ENCODE assay signal across 28 mouse cellular contexts in the genomic region with DNA sequence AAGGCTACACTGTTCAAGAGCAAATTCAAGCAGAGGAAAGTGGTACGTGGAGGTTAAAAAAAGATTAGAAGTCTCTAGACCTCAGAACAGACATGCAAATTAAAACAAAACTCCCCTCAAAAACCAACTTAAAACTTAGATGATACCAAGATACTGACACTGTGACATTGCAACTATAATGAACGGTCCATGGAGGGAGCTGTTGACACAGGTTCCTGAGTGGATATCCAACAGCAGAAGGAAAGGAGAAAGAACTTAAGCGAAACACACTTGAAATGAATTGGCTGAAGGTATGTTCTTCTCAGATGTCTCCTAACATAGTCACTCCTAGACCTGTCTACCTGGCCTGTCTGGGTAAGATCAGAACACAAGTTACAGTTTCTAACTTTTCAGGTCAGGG.
A peak's percentile ranks its signal among the peaks of the same experiment; 100 is the strongest.
DNase-seq lines count a peak whose midpoint lies in the region; TF ChIP-seq lines count a peak whose summit lies in the region.
"Had no signal": no experiment of that assay in that cellular context is flagged by ENCODE, and none has a peak within 500 bp of the region (broad histone marks: within the 10 kb centered on the region; RNA-seq: fewer than 3 reads in every experiment).

No protein-coding gene starts in this region.

- no peak for TF ChIP-seq CTCF in cerebellum, adult 2 months (IDR thresholded peaks at IDR 0.05; ENCODE audit: borderline replicate concordance, insufficient read depth, low read depth, low read length)
- peak; percentile 64 for TF ChIP-seq CTCF in layer of hippocampus, adult 2 months (conservative IDR thresholded peaks at IDR 0.05)

- no peaks in the 10 kb centered on the region for H3K4me1 ChIP-seq in cerebellum, adult 2 months (ENCODE audit: control insufficient read depth, insufficient read depth, low read length)
- H3K4me1 ChIP-seq: embryonic facial prominence, embryonic 13.5 days; heart, embryonic 10.5 days; heart, embryonic 15.5 days; limb, embryonic 10.5 days; limb, embryonic 15.5 days; liver, embryonic 13.5 days; megakaryocyte, embryonic 14.5 days had no signal

- H3K27ac ChIP-seq in cerebellum, adult 2 months (ENCODE audit: insufficient read depth, low read length), result no peak overlapping the region
- H3K27ac ChIP-seq in layer of hippocampus, adult 2 months, result no peak overlapping the region
- H3K27ac ChIP-seq: embryonic facial prominence, embryonic 13.5 days; forebrain, embryonic 10.5 days; heart, embryonic 10.5 days; heart, embryonic 15.5 days; limb, embryonic 10.5 days; limb, embryonic 15.5 days; liver, embryonic 13.5 days; neural tube, embryonic 13.5 days had no signal

- TF ChIP-seq POLR2A in cerebellum, adult 2 months (IDR thresholded peaks at IDR 0.05; ENCODE audit: borderline replicate concordance, insufficient read depth, low read length), result no peak

- no peaks in the 10 kb centered on the region for H3K27me3 ChIP-seq in cerebellum, adult 2 months (ENCODE audit: control insufficient read depth, insufficient read depth, low read length)
- H3K27me3 ChIP-seq: embryonic facial prominence, embryonic 13.5 days; heart, embryonic 15.5 days; hindbrain, embryonic 12.5 days; liver, embryonic 13.5 days; megakaryocyte, embryonic 14.5 days; neural tube, embryonic 13.5 days had no signal

- WGBS in cerebellum, adult 2 months, result 63% methylated on average over 3 of the region's 3 CpGs

- H3K4me3 ChIP-seq in cerebellum, adult 2 months (replicated peaks; ENCODE audit: insufficient read depth, low read depth, low read length), result no peak overlapping the region
- no peak overlapping the region for H3K4me3 ChIP-seq in layer of hippocampus, adult 2 months
- H3K4me3 ChIP-seq: embryonic facial prominence, embryonic 13.5 days; forebrain, embryonic 10.5 days; heart, embryonic 10.5 days; heart, embryonic 15.5 days; hindbrain, embryonic 12.5 days; limb, embryonic 10.5 days; limb, embryonic 15.5 days; liver, embryonic 13.5 days; megakaryocyte, embryonic 14.5 days; neural tube, embryonic 13.5 days had no signal

- DNase-seq in cerebellum, postnatal 10 days, result peak; percentile 9 to 21
- no peak for DNase-seq in cerebellum, adult 2 months
- no peak for DNase-seq in layer of hippocampus, adult 2 months (ENCODE audit: low spot score in 2 of 2)
- DNase-seq in layer of hippocampus, postnatal 10 days (ENCODE audit: low spot score in 2 of 2), result no peak
- peak; percentile 16 for DNase-seq in retina, embryonic 14.5 days (ENCODE audit: low spot score)
- no peak for DNase-seq in retina, postnatal 1 day
- no peak for DNase-seq in gastrocnemius, adult 18-20 months (ENCODE audit: low spot score)
- DNase-seq: adrenal gland, adult 2 months; adrenal gland, postnatal 36 days; cerebellum, adult 8-10 months; cerebellum, postnatal 36 days; gastrocnemius, postnatal 25 days; heart, adult 11 months; kidney, adult 11 months; kidney, postnatal 14 days; liver, embryonic 13.5 days; lung, adult 18-20 months; lung, postnatal 4 days; right cerebral cortex, postnatal 14 days had no signal

Comparison
In these comparisons a context has a peak if more than half of its experiments do, and no peak if none do; other contexts are left out.
1. DNase-seq: peak in cerebellum, postnatal 10 days (2 of 2) and retina, embryonic 14.5 days (single experiment); none in cerebellum, adult 2 months (0 of 2), layer of hippocampus, adult 2 months (0 of 2), layer of hippocampus, postnatal 10 days (0 of 2), retina, postnatal 1 day (single experiment) and gastrocnemius, adult 18-20 months (single experiment).